Mouse (Mus musculus) liver, embryonic 14.5 days (tissue): Measurements from ENCODE around the gene Rpl21. TPM values are rescaled to one million over a fixed set of nuclear protein-coding genes. Genes with fewer than 3 reads are reported as not detected.
A peak's percentile ranks its signal among the peaks of the same experiment; 100 is the strongest.

Experiments
- ATAC-seq: fragments of 200-750 bp; cut with Nextera tagmentation; 2 replicates; pipeline ENCODE4 v1.8.0; 2017; ENCODE audit warnings: moderate number of reproducible peaks, mild to moderate bottlenecking, moderate library complexity; ENCODE audit not compliant: insufficient read depth
- DNase-seq, 3 experiments: peaks; one replicate each; pipeline ENCODE4 v3.0.0-alpha.2; 2012 to 2013; ENCODE audit warnings: low read depth in 3 of 3, low spot score in 3 of 3
- H3K27ac ChIP-seq: fragments of 300-500 bp; sonication (generic); 2 replicates; pipeline ENCODE4 v1.5.1; 2014; ENCODE audit warnings: moderate library complexity, mild to moderate bottlenecking, control low read depth, inconsistent platforms
- H3K27me3 ChIP-seq: fragments of 300-500 bp; sonication (generic); 2 replicates; pipeline ENCODE4 v1.6.1; 2014; ENCODE audit warnings: mild to moderate bottlenecking, low read length, moderate library complexity; ENCODE audit not compliant: control insufficient read depth, insufficient read depth
- H3K36me3 ChIP-seq: fragments of 300-500 bp; sonication (generic); replicated peaks from 2 replicates; pipeline ENCODE4 v1.6.1; 2014; ENCODE audit warnings: low read depth; ENCODE audit not compliant: control insufficient read depth, insufficient read depth
- H3K4me1 ChIP-seq, 2 experiments: fragments of 200-500 bp in 1 of 2; fragments of 300-500 bp in 1 of 2; sonication (generic) in 1 of 2; replicated peaks; 2 replicates each; pipeline ENCODE4 v1.6.1; 2012 to 2014; ENCODE audit warnings: antibody characterized with exemption in 1 of 2, inconsistent platforms in 1 of 2, low read length in 1 of 2; ENCODE audit not compliant: control insufficient read depth in 2 of 2, insufficient read depth in 2 of 2
- H3K4me2 ChIP-seq: fragments of 300-500 bp; sonication (generic); 2 replicates; pipeline ENCODE4 v1.6.1; 2014; ENCODE audit warnings: low read depth, mild to moderate bottlenecking, control low read depth, moderate library complexity
- H3K4me3 ChIP-seq, 2 experiments: fragments of 200-500 bp in 1 of 2; fragments of 300-500 bp in 1 of 2; sonication (generic) in 1 of 2; 2 replicates each; pipeline ENCODE4 v1.5.1; 2012 to 2014; ENCODE audit warnings: low read depth in 2 of 2, low read length in 2 of 2, mild to moderate bottlenecking in 2 of 2, control low read depth in 1 of 2, inconsistent platforms in 1 of 2, moderate library complexity in 1 of 2; ENCODE audit not compliant: insufficient read depth in 1 of 2
- H3K9ac ChIP-seq: fragments of 300-500 bp; sonication (generic); replicated peaks from 2 replicates; pipeline ENCODE4 v1.6.1; 2014; ENCODE audit warnings: mild to moderate bottlenecking, control low read depth, moderate library complexity
- H3K9me3 ChIP-seq: fragments of 300-500 bp; sonication (generic); 2 replicates; pipeline ENCODE4 v1.6.1; 2016; ENCODE audit warnings: low read length, mixed read lengths; ENCODE audit not compliant: control insufficient read depth
- CTCF ChIP-seq: IDR thresholded peaks from 2 replicates; pipeline ENCODE4 v1.5.1; 2016; ENCODE audit warnings: antibody characterized with exemption, low read depth, control low read depth
- EP300 ChIP-seq: IDR thresholded peaks from 2 replicates; pipeline ENCODE4 v1.6.1; 2016; ENCODE audit warnings: antibody characterized with exemption, low read depth
- WGBS: fragments of 180-500 bp; shearing (Covaris S2); extraction: QIAGEN DNeasy Blood & Tissue Kit; methylation state at CpG from one replicate; pipeline ENCODE4 v1.1.7; 2014; ENCODE audit not compliant: insufficient replicate concordance; 5-methylcytosine and 5-hydroxymethylcytosine counted together
- polyA plus RNA-seq, 2 experiments: library from polyadenylated mRNA; depleted of rRNA in 1 of 2; stranded (reverse) in 1 of 2; unstranded in 1 of 2; fragments of >200 nt; fragmentation: Nextera tagmentation in 1 of 2; extraction: Ambion mirVana in 1 of 2; gene quantifications; 2 replicates each; pipeline versions ENCODE4 v1.2.1 to v1.2.3; 2012 to 2014

Rpl21 gene
- polyA plus RNA-seq, 2 experiments, result 236 to 467 TPM

GRCm38 (mm10) chr5:146865511-146865910 is 32.8 kb downstream of the Rpl21 start:
- TF ChIP-seq EP300 (no peak), CTCF (no peak)
- Histone ChIP-seq H3K4me1 (peaks cover 27 to 35% of the 10 kb centered on the region in 2 experiments), H3K9ac (no peak overlapping the region), H3K27me3 (no peaks in the 10 kb centered on the region), H3K36me3 (no peaks in the 10 kb centered on the region), H3K9me3 (no peaks in the 10 kb centered on the region), H3K4me3 (no peak overlapping the region), H3K27ac (no peak overlapping the region; the same call in 1 of the 2 replicates), H3K4me2 (no peak overlapping the region)
- DNase-seq (no peak), ATAC-seq (no peak)
- 50% methylated on average over 4 of the region's 4 CpGs for WGBS

GRCm38 (mm10) chr5:146866277-146866676 is 33.6 kb downstream of the Rpl21 start:
- WGBS, result 16% methylated on average over 2 of the region's 2 CpGs
- peak; percentile 58 to 73 (median 69) for DNase-seq
- ATAC-seq, result peak; percentile 72
- 0 out of 2 replicates have a peak overlapping the region, but pooled peaks have one; percentile 21 for H3K9ac ChIP-seq
- TF ChIP-seq EP300 (peak; percentile 76), CTCF (no peak)
- H3K9me3 ChIP-seq, result no peaks in the 10 kb centered on the region
- no peaks in the 10 kb centered on the region for H3K27me3 ChIP-seq
- H3K36me3 ChIP-seq, result no peaks in the 10 kb centered on the region
- peak overlapping the region; percentile 70 for H3K27ac ChIP-seq
- H3K4me2 ChIP-seq, result peak overlapping the region; percentile 58
- no peak overlapping the region for H3K4me3 ChIP-seq
- peaks cover 27 to 33% of the 10 kb centered on the region in 2 experiments for H3K4me1 ChIP-seq

GRCm38 (mm10) chr5:146867246-146867945 is 34.7 kb downstream of the Rpl21 start:
- TF ChIP-seq EP300, result peak; percentile 50
- TF ChIP-seq CTCF, result no peak
- no peaks in the 10 kb centered on the region; the same call in 1 of the 2 replicates for H3K27me3 ChIP-seq
- H3K4me3 ChIP-seq, result peak overlapping the region; percentile 10 to 21
- peak overlapping the region; percentile 58 for H3K4me2 ChIP-seq
- no peaks in the 10 kb centered on the region for H3K36me3 ChIP-seq
- DNase-seq, result peak; percentile 57 to 81 (median 61)
- peak overlapping the region; percentile 27 for H3K27ac ChIP-seq
- H3K9ac ChIP-seq, result peak overlapping the region; percentile 15; the same call in 1 of the 2 replicates
- WGBS, result 3% methylated on average over 19 of the region's 19 CpGs
- H3K4me1 ChIP-seq, result peaks cover 27 to 33% of the 10 kb centered on the region in 2 experiments
- H3K9me3 ChIP-seq, result no peaks in the 10 kb centered on the region
- peak; percentile 83 for ATAC-seq

- peaks cover 27 to 33% of the 10 kb centered on the region in 2 experiments for H3K4me1 ChIP-seq
- no peak; the same call in 1 of the 2 replicates for ATAC-seq
- H3K4me3 ChIP-seq, result peak overlapping the region in 1 of 2 experiments; percentile 21; a peak in 1 of 4 replicates
- no peaks in the 10 kb centered on the region for H3K36me3 ChIP-seq
- no peaks in the 10 kb centered on the region for H3K9me3 ChIP-seq
- no peak for DNase-seq
- H3K4me2 ChIP-seq, result peak overlapping the region; percentile 58
- no peaks in the 10 kb centered on the region; the same call in 1 of the 2 replicates for H3K27me3 ChIP-seq
- WGBS, result 12% methylated on average over 4 of the region's 4 CpGs
- H3K9ac ChIP-seq, result no peak overlapping the region
- H3K27ac ChIP-seq, result no peak overlapping the region
- no peak for TF ChIP-seq CTCF
- no peak for TF ChIP-seq EP300
Measured at GRCm38 (mm10) chr5:146867946-146868314, 35.2 kb downstream of the Rpl21 start.

- Histone ChIP-seq H3K4me3 (no peak overlapping the region), H3K27me3 (no peaks in the 10 kb centered on the region; the same call in 1 of the 2 replicates), H3K4me2 (no peak overlapping the region), H3K36me3 (no peaks in the 10 kb centered on the region), H3K27ac (no peak overlapping the region), H3K9me3 (no peaks in the 10 kb centered on the region), H3K9ac (no peak overlapping the region), H3K4me1 (peaks cover 3 to 8% of the 10 kb centered on the region in 2 experiments)
- 75% methylated on average over 5 of the region's 5 CpGs for WGBS
- TF ChIP-seq CTCF, result no peak
- no peak for TF ChIP-seq EP300
- ATAC-seq (no peak), DNase-seq (no peak)
Measured at GRCm38 (mm10) chr5:146872981-146873631, 40.4 kb downstream of the Rpl21 start.
